Mouse (Mus musculus) megakaryocyte, adult 5-6 weeks (primary cell): ENCODE measurements around the gene Lrfn3. TPM values are rescaled to one million over a fixed set of nuclear protein-coding genes. Genes with fewer than 3 reads are reported as not detected.
A peak's percentile ranks its signal among the peaks of the same experiment; 100 is the strongest.

Source experiments
- ATAC-seq: 2 replicates; pipeline ENCODE4 v1.8.0; 2016; ENCODE audit warnings: mild to moderate bottlenecking, inconsistent platforms; ENCODE audit not compliant: poor library complexity, severe bottlenecking
- total RNA-seq, 2 experiments: library from RNA; stranded (forward) in 1 of 2; stranded (reverse) in 1 of 2; fragments of 153-499, 151-499 nt in 1 of 2; fragments of 221-1000, 200-1000 nt in 1 of 2; gene quantifications; 2 replicates each; pipeline versions ENCODE4 v1.2.3 to v1.2.4; 2015 to 2017

The Lrfn3 gene
- total RNA-seq, 2 experiments from 2014 or later: not detected

GRCm38 (mm10) chr7:30346635-30347379, 15.8 kb downstream of the Lrfn3 start:
- no peak for ATAC-seq

- ATAC-seq: no peak
Measured at GRCm38 (mm10) chr7:30339432-30340109, 23.0 kb downstream of the Lrfn3 start.

- peak; percentile 81 for ATAC-seq
Measured at GRCm38 (mm10) chr7:30336384-30336783, 26.2 kb downstream of the Lrfn3 start.

- ATAC-seq: no peak
Measured at GRCm38 (mm10) chr7:30335688-30336087, 26.9 kb downstream of the Lrfn3 start.

- no peak for ATAC-seq
Measured at GRCm38 (mm10) chr7:30334563-30334962, 28.0 kb downstream of the Lrfn3 start.

GRCm38 (mm10) chr7:30333436-30333835, 29.1 kb downstream of the Lrfn3 start:
- ATAC-seq: no peak

- no peak for ATAC-seq
Measured at GRCm38 (mm10) chr7:30332622-30333259, 29.8 kb downstream of the Lrfn3 start.

GRCm38 (mm10) chr7:30331887-30332286, 30.7 kb downstream of the Lrfn3 start:
- peak; percentile 94 for ATAC-seq

- ATAC-seq: no peak
Measured at GRCm38 (mm10) chr7:30328379-30328778, 34.2 kb downstream of the Lrfn3 start.

- ATAC-seq: no peak
Measured at GRCm38 (mm10) chr7:30327140-30327539, 35.4 kb downstream of the Lrfn3 start.

- no peak for ATAC-seq
Measured at GRCm38 (mm10) chr7:30326427-30326826, 36.1 kb downstream of the Lrfn3 start.

- ATAC-seq: peak; percentile 56
Measured at GRCm38 (mm10) chr7:30325364-30325763, 37.2 kb downstream of the Lrfn3 start.

GRCm38 (mm10) chr7:30324300-30324944, 38.1 kb downstream of the Lrfn3 start:
- ATAC-seq: no peak

GRCm38 (mm10) chr7:30323795-30324194, 38.8 kb downstream of the Lrfn3 start, which contains the start of gene Sdhaf1:
TSS of gene Sdhaf1 (minus strand) at chr7:30323895.
- no peak for ATAC-seq

GRCm38 (mm10) chr7:30322865-30323264, 39.7 kb downstream of the Lrfn3 start:
- no peak for ATAC-seq

- peak; percentile 98 for ATAC-seq
Measured at GRCm38 (mm10) chr7:30322285-30322667, 40.3 kb downstream of the Lrfn3 start.

- peak; percentile 42 for ATAC-seq
Measured at GRCm38 (mm10) chr7:30321539-30322284, 40.9 kb downstream of the Lrfn3 start, which contains the start of gene E130208F15Rik. TSS of gene E130208F15Rik (plus strand) at chr7:30321740.

- no peak for ATAC-seq
Measured at GRCm38 (mm10) chr7:30320946-30321345, 41.6 kb downstream of the Lrfn3 start.

- no peak for ATAC-seq
Measured at GRCm38 (mm10) chr7:30318142-30318541, 44.4 kb downstream of the Lrfn3 start.
